Mouse (Mus musculus): ENCODE measurements around the gene Med18. TPM values are rescaled to one million over a fixed set of nuclear protein-coding genes. Genes with fewer than 3 reads are reported as not detected.
"Not testable (repeated sequence)": the region's sequence is repeated elsewhere in the genome, so short reads cannot be mapped to it uniquely, and the experiment has no call there.

The Med18 gene
- total and polyA plus RNA-seq, 3 experiments: 2.2 to 4.5 (median 3.5) TPM

- DNase-seq: no peak
- no peak for TF ChIP-seq CTCF (IDR thresholded peaks at IDR 0.05)
- no peak for TF ChIP-seq POLR2A (IDR thresholded peaks at IDR 0.05; ENCODE audit: insufficient read depth, low read depth, low read length)
- no peak for TF ChIP-seq EP300 (IDR thresholded peaks at IDR 0.05; ENCODE audit: insufficient read depth, low read depth, low read length)
- Histone ChIP-seq H3K27me3 (ENCODE audit: control insufficient read depth, insufficient read depth, low read length) (no peaks in the 10 kb centered on the region), H3K4me1 (ENCODE audit: control insufficient read depth, insufficient read depth, low read length) (no peaks in the 10 kb centered on the region; the same call in none of the 2 replicates), H3K9ac (ENCODE audit: low read depth, low read length) (no peak overlapping the region), H3K36me3 (ENCODE audit: control insufficient read depth, insufficient read depth, low read length) (no peaks in the 10 kb centered on the region), H3K79me2 (replicated peaks; ENCODE audit: control insufficient read depth, insufficient read depth, low read length) (no peaks in the 10 kb centered on the region), H3K27ac (no peak overlapping the region), H3K4me3 (no peak overlapping the region)
- intact Hi-C loops (cut with DNase I): no loop called here
- 62% methylated on average over 3 of the region's 3 CpGs for WGBS
Measured at GRCm38 (mm10) chr4:132488521-132488920, 24.8 kb upstream of the Med18 start.

- no peaks in the 10 kb centered on the region for H3K27me3 ChIP-seq (ENCODE audit: control insufficient read depth, insufficient read depth, low read length)
- TF ChIP-seq POLR2A (IDR thresholded peaks at IDR 0.05; ENCODE audit: insufficient read depth, low read depth, low read length) (no peak), CTCF (IDR thresholded peaks at IDR 0.05) (no peak), EP300 (IDR thresholded peaks at IDR 0.05; ENCODE audit: insufficient read depth, low read depth, low read length) (no peak)
- H3K9ac ChIP-seq (ENCODE audit: low read depth, low read length): no peak overlapping the region
- H3K4me3 ChIP-seq: no peak overlapping the region
- no peak for DNase-seq
- H3K36me3 ChIP-seq (ENCODE audit: control insufficient read depth, insufficient read depth, low read length): no peaks in the 10 kb centered on the region
- no peaks in the 10 kb centered on the region; the same call in 1 of the 2 replicates for H3K4me1 ChIP-seq (ENCODE audit: control insufficient read depth, insufficient read depth, low read length)
- 69% methylated on average over 5 of the region's 5 CpGs for WGBS
- no peaks in the 10 kb centered on the region for H3K79me2 ChIP-seq (replicated peaks; ENCODE audit: control insufficient read depth, insufficient read depth, low read length)
- intact Hi-C loops (cut with DNase I): no loop called here
- H3K27ac ChIP-seq: no peak overlapping the region
Measured at GRCm38 (mm10) chr4:132484820-132485219, 21.1 kb upstream of the Med18 start.

GRCm38 (mm10) chr4:132484231-132484630, 20.5 kb upstream of the Med18 start:
- Histone ChIP-seq H3K27ac (no peak overlapping the region), H3K4me3 (no peak overlapping the region), H3K4me1 (ENCODE audit: control insufficient read depth, insufficient read depth, low read length) (no peaks in the 10 kb centered on the region; the same call in 1 of the 2 replicates), H3K79me2 (replicated peaks; ENCODE audit: control insufficient read depth, insufficient read depth, low read length) (no peaks in the 10 kb centered on the region), H3K27me3 (ENCODE audit: control insufficient read depth, insufficient read depth, low read length) (no peaks in the 10 kb centered on the region), H3K36me3 (ENCODE audit: control insufficient read depth, insufficient read depth, low read length) (no peaks in the 10 kb centered on the region), H3K9ac (ENCODE audit: low read depth, low read length) (no peak overlapping the region)
- DNase-seq: no peak
- 78% methylated on average over 4 of the region's 4 CpGs for WGBS
- TF ChIP-seq CTCF (IDR thresholded peaks at IDR 0.05): no peak
- TF ChIP-seq POLR2A (IDR thresholded peaks at IDR 0.05; ENCODE audit: insufficient read depth, low read depth, low read length): no peak
- TF ChIP-seq EP300 (IDR thresholded peaks at IDR 0.05; ENCODE audit: insufficient read depth, low read depth, low read length): no peak
- intact Hi-C loops (cut with DNase I): no loop called here

- no peaks in the 10 kb centered on the region for H3K79me2 ChIP-seq (replicated peaks; ENCODE audit: control insufficient read depth, insufficient read depth, low read length)
Measured at GRCm38 (mm10) chr4:132482956-132483608, 19.4 kb upstream of the Med18 start.

GRCm38 (mm10) chr4:132482104-132482503, 18.4 kb upstream of the Med18 start:
- H3K79me2 ChIP-seq (replicated peaks; ENCODE audit: control insufficient read depth, insufficient read depth, low read length); H3K27me3 ChIP-seq (ENCODE audit: control insufficient read depth, insufficient read depth, low read length); H3K36me3 ChIP-seq (ENCODE audit: control insufficient read depth, insufficient read depth, low read length); H3K27ac ChIP-seq; H3K4me3 ChIP-seq; DNase-seq; H3K4me1 ChIP-seq (ENCODE audit: control insufficient read depth, insufficient read depth, low read length); H3K9ac ChIP-seq (ENCODE audit: low read depth, low read length); intact Hi-C loops (cut with DNase I): not testable (repeated sequence)
- 66% methylated on average over 3 of the region's 3 CpGs for WGBS

More at GRCm38 (mm10) chr4:132482956-132483608, 19.4 kb upstream of the Med18 start:
- H3K27me3 ChIP-seq (ENCODE audit: control insufficient read depth, insufficient read depth, low read length): no peaks in the 10 kb centered on the region
- no peaks in the 10 kb centered on the region for H3K36me3 ChIP-seq (ENCODE audit: control insufficient read depth, insufficient read depth, low read length)
- WGBS: 56% methylated on average over 13 of the region's 13 CpGs
- H3K4me1 ChIP-seq (ENCODE audit: control insufficient read depth, insufficient read depth, low read length): no peaks in the 10 kb centered on the region
- no peak overlapping the region for H3K9ac ChIP-seq (ENCODE audit: low read depth, low read length)
- intact Hi-C loops (cut with DNase I): no loop called here
- DNase-seq: no peak
- TF ChIP-seq CTCF (IDR thresholded peaks at IDR 0.05) (no peak), EP300 (IDR thresholded peaks at IDR 0.05; ENCODE audit: insufficient read depth, low read depth, low read length) (no peak), POLR2A (IDR thresholded peaks at IDR 0.05; ENCODE audit: insufficient read depth, low read depth, low read length) (no peak)
- no peak overlapping the region for H3K27ac ChIP-seq
- H3K4me3 ChIP-seq: no peak overlapping the region

GRCm38 (mm10) chr4:132477833-132478232, 14.1 kb upstream of the Med18 start:
- TF ChIP-seq POLR2A (IDR thresholded peaks at IDR 0.05; ENCODE audit: insufficient read depth, low read depth, low read length): no peak
- no peak for TF ChIP-seq EP300 (IDR thresholded peaks at IDR 0.05; ENCODE audit: insufficient read depth, low read depth, low read length)
- no peak for TF ChIP-seq CTCF (IDR thresholded peaks at IDR 0.05)

More at GRCm38 (mm10) chr4:132477833-132478232, 14.1 kb upstream of the Med18 start:
- no peak overlapping the region for H3K27ac ChIP-seq
- H3K9ac ChIP-seq (ENCODE audit: low read depth, low read length): no peak overlapping the region
- H3K79me2 ChIP-seq (replicated peaks; ENCODE audit: control insufficient read depth, insufficient read depth, low read length): no peaks in the 10 kb centered on the region
- H3K36me3 ChIP-seq (ENCODE audit: control insufficient read depth, insufficient read depth, low read length): no peaks in the 10 kb centered on the region
- no peaks in the 10 kb centered on the region for H3K27me3 ChIP-seq (ENCODE audit: control insufficient read depth, insufficient read depth, low read length)
- H3K4me3 ChIP-seq: no peak overlapping the region
- no peak for DNase-seq
- H3K4me1 ChIP-seq (ENCODE audit: control insufficient read depth, insufficient read depth, low read length): no peaks in the 10 kb centered on the region
- intact Hi-C loops (cut with DNase I): no loop called here
- WGBS: 89% methylated on average over 8 of the region's 8 CpGs
